Mouse (Mus musculus): ENCODE results near the gene Znrd1. TPM values are rescaled to one million over a fixed set of nuclear protein-coding genes. Genes with fewer than 3 reads are reported as not detected.
A peak's percentile ranks its signal among the peaks of the same experiment; 100 is the strongest.

Gene Znrd1
- polyA plus RNA-seq, 1 experiment from 2014 or later, result 87.9 TPM

DNA sequence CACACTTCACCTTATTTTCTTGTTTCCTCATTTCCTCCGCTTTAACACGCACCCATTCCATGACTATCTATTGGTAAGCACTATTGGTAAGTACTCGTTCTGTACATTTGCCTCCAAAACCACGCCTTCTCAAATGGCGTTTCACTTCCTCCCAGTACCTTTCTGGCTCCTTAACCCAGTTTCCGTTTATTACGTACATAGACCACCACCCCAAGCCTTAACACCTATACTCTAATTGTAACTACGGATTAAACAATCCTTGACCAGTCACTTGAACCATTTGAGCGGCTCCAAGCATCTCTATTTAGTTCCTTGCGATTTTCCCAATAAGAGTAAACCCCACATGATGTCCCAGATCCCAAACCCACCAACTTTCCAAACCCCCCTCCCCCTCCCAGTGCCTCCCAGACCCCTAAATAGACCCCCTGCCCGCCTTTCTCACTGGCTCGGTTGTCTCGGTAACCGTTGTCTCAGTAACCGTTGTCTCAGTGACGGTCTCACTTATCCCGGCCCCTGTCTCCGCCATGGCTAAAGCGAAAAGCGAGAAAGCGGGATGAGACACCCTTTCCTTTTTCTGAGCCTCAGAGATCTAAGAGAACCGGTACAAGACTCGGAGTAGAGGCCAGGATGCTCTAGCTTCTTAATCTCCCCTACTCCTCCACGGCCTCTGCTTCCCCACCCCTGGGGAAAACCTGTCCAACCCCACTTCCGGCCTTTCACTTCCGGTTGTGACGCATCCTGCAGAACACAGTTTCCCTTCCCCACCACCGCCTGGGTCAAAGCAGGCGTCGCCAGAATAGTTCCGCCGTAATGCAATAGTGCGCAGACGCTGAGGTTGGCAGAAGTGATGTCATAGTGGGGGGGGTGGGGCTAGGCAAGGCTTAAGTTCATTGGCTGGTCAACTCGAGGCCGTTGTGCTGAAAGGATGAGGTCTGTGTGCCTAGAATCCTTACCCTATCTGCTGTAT, 7.1 kb downstream of the Znrd1 start, which contains the start of gene Ppp1r11:
Gene Ppp1r11, minus strand, starts transcription at position 761 of the 967 bp plus-strand sequence.
- Histone ChIP-seq H3K4me2 (ENCODE audit: low read length) (peak within 1 kb of the TSS; percentile 87), H3K9me3 (replicated peaks; ENCODE audit: control insufficient read depth, low read length) (no peaks in the 10 kb centered on the region), H3K27ac (ENCODE audit: low read depth, low read length) (peak within 1 kb of the TSS; percentile 84), H3K4me1 (ENCODE audit: control insufficient read depth, insufficient read depth, low read length) (peaks cover 14% of the 10 kb centered on the region), H3K36me3 (ENCODE audit: control insufficient read depth, insufficient read depth, low read length) (peaks cover 29% of the 10 kb centered on the region), H3K4me3 (ENCODE audit: low read depth, low read length) (peak within 1 kb of the TSS; percentile 58), H3K27me3 (replicated peaks; ENCODE audit: control insufficient read depth, insufficient read depth, low read length) (no peaks in the 10 kb centered on the region), H3K9ac (ENCODE audit: low read length) (peak within 1 kb of the TSS; percentile 87)
- WGBS, result 3% methylated on average over 36 of the region's 36 CpGs
- ATAC-seq (peak; percentile 96), DNase-seq (ENCODE audit: low spot score) (peak; percentile 99)

DNA sequence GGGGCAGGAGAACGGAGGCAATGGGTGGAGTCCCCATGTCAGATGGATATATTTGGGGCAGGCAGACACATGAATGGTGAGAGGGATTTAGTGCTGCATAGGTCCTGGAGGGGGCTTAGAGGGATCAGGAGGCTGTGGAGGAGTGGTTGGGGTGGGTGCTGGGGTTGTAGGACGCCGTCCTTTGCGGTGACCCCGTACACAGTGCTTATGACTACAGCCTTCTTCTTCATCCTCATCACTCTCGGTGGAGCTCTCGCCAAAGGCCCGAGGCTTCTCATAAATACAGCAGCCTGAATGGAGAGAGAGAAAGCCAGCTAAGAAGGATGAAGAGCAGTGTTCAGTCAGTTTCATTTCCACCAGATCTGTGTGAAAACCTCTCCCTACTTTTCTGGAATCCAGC, 9.1 kb downstream of the Znrd1 start:
- no peak for ATAC-seq
- peaks cover 14% of the 10 kb centered on the region for H3K4me1 ChIP-seq (ENCODE audit: control insufficient read depth, insufficient read depth, low read length)
- H3K27me3 ChIP-seq (replicated peaks; ENCODE audit: control insufficient read depth, insufficient read depth, low read length), result peaks cover 5% of the 10 kb centered on the region; the same call in 1 of the 2 replicates
- H3K9ac ChIP-seq (ENCODE audit: low read length), result no peak overlapping the region
- H3K4me2 ChIP-seq (ENCODE audit: low read length), result no peak overlapping the region
- 94% methylated on average over 8 of the region's 8 CpGs for WGBS
- no peaks in the 10 kb centered on the region for H3K9me3 ChIP-seq (replicated peaks; ENCODE audit: control insufficient read depth, low read length)
- no peak for DNase-seq (ENCODE audit: low spot score)
- peaks cover 16% of the 10 kb centered on the region for H3K36me3 ChIP-seq (ENCODE audit: control insufficient read depth, insufficient read depth, low read length)
- no peak overlapping the region for H3K4me3 ChIP-seq (ENCODE audit: low read depth, low read length)
- no peak overlapping the region for H3K27ac ChIP-seq (ENCODE audit: low read depth, low read length)

DNA sequence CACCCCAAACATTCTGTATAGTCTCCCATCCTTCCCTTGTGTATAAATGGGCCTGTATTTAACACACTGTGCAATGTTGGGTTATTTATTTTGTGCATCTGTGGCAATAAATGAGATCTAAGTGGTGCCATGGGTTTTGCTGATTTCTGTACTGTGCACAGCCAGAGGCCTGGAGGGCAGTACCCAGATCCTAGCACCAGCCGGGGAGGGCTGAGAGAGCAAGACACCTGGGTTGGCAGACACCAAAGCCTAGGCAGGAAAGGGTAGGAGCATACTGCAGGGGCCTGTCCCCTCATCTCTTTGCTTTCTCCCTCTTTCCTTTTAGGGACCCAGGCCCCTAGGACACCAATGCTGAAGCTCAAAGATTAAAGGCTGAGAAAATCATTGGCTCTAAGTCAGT, 10.1 kb downstream of the Znrd1 start:
- Histone ChIP-seq H3K4me3 (ENCODE audit: low read depth, low read length) (no peak overlapping the region), H3K27me3 (replicated peaks; ENCODE audit: control insufficient read depth, insufficient read depth, low read length) (peaks cover 15% of the 10 kb centered on the region), H3K9me3 (replicated peaks; ENCODE audit: control insufficient read depth, low read length) (no peaks in the 10 kb centered on the region), H3K4me1 (ENCODE audit: control insufficient read depth, insufficient read depth, low read length) (peaks cover 14% of the 10 kb centered on the region), H3K9ac (ENCODE audit: low read length) (no peak overlapping the region), H3K36me3 (ENCODE audit: control insufficient read depth, insufficient read depth, low read length) (peaks cover 16% of the 10 kb centered on the region), H3K27ac (ENCODE audit: low read depth, low read length) (no peak overlapping the region), H3K4me2 (ENCODE audit: low read length) (no peak overlapping the region)
- ATAC-seq, result no peak
- WGBS, result 95% methylated on average over 1 of the region's 1 CpGs
- no peak for DNase-seq (ENCODE audit: low spot score)

DNA sequence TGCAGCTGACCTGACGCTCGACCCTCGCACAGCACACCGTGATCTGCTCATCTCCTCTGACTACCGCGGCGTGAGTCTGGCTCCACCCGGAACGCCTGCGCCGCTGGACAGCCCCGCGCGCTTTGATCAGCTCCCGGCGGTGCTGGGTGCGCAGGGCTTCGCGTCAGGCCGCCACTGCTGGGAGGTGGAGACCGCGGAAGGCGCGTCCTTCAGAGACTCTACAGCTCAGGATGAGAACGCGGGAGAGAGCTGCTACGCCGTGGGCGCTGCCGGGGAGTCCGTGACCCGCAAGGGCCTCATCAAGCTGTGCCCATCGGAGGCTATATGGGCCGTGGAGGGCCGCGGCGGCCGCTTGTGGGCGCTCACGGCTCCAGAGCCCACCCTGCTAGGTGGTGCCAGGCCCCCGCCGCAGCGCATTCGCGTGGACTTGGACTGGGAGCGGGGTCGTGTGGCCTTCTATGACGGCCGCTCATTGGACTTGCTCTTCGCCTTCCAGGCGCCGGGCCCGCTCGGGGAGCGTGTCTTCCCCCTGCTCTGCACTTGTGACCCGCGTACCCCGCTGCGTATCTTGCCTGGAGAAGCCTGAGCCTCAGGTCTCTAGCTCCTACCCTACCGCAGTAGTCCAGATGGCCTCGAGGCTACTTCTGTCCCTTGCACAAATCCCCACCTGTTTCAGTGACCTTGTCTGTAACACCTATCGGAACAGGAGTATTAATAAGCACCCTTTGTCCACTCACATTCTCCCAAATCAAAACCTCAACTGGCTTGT, 11.1 kb downstream of the Znrd1 start:
- peak overlapping the region; percentile 33; the same call in 1 of the 2 replicates for H3K27ac ChIP-seq (ENCODE audit: low read depth, low read length)
- H3K9me3 ChIP-seq (replicated peaks; ENCODE audit: control insufficient read depth, low read length), result no peaks in the 10 kb centered on the region
- peak; percentile 61 for DNase-seq (ENCODE audit: low spot score)
- peak overlapping the region; percentile 44 for H3K4me3 ChIP-seq (ENCODE audit: low read depth, low read length)
- peaks cover 25% of the 10 kb centered on the region for H3K27me3 ChIP-seq (replicated peaks; ENCODE audit: control insufficient read depth, insufficient read depth, low read length)
- peak overlapping the region; percentile 80 for H3K9ac ChIP-seq (ENCODE audit: low read length)
- 1% methylated on average over 61 of the region's 62 CpGs for WGBS
- H3K4me1 ChIP-seq (ENCODE audit: control insufficient read depth, insufficient read depth, low read length), result peaks cover 14% of the 10 kb centered on the region
- peaks cover 16% of the 10 kb centered on the region for H3K36me3 ChIP-seq (ENCODE audit: control insufficient read depth, insufficient read depth, low read length)
- H3K4me2 ChIP-seq (ENCODE audit: low read length), result peak overlapping the region; percentile 90
- peak; percentile 47 for ATAC-seq

DNA sequence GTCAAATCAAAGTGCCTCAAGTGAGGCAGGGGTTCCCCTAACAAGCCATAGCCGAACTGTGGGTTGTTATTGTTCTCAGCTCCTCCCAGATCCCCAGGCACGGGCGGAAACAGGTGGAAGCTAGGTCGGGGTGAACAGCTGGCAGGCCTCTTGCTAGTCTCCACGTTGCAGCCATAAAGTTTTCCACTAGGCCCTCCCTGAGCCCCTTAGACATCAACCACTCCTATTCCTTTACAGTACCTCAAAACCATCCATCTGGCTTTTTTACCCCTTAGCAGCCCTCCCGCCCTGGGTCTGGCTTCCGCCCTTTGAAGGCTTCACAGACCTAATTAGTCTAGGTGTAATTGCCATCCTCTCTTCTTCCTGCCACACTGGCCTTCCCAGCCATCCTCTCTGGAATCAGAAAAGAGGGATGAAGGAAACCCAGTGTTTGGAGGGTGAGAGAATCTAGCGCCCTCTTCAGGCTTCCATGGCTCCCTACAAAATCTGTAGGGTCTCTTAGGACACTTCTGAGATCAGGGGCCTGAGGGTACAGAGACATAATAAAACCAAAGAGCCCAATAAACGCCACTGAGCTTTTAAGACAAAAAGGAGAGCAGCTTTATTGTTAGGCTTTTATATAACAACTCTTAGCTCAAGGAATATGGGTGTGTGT, 14.1 kb downstream of the Znrd1 start:
- 15% methylated on average over 9 of the region's 9 CpGs for WGBS

DNA sequence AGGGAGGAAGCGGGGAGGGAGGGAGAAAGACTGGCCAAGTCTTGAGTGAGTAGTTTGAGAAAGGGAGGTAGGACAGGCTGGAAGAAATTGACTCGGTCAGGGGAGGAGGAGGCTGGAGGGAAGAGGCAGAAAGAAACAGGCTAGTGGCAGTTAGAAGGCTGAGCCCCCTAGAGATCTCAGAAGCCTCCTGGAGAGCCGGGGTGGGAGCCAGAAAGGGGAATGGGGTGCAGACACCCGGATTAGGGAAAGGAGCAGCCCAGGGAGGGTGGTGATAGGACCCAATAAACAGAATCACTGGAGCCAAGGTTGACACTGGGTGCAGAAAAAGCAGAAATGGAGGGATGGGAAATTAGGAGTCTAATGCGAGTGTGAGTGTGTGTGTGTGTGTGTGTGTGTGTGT, 14.7 kb downstream of the Znrd1 start:
- DNase-seq (ENCODE audit: low spot score) (no peak), ATAC-seq (no peak)
- no peaks in the 10 kb centered on the region for H3K9me3 ChIP-seq (replicated peaks; ENCODE audit: control insufficient read depth, low read length)
- H3K4me2 ChIP-seq (ENCODE audit: low read length), result no peak overlapping the region
- H3K4me1 ChIP-seq (ENCODE audit: control insufficient read depth, insufficient read depth, low read length), result peaks cover 5% of the 10 kb centered on the region
- H3K9ac ChIP-seq (ENCODE audit: low read length), result no peak overlapping the region
- 23% methylated on average over 5 of the region's 5 CpGs for WGBS
- peaks cover 6% of the 10 kb centered on the region; the same call in 1 of the 2 replicates for H3K36me3 ChIP-seq (ENCODE audit: control insufficient read depth, insufficient read depth, low read length)
- H3K27me3 ChIP-seq (replicated peaks; ENCODE audit: control insufficient read depth, insufficient read depth, low read length), result peaks cover 25% of the 10 kb centered on the region
- peak overlapping the region; percentile 31; the same call in 1 of the 2 replicates for H3K4me3 ChIP-seq (ENCODE audit: low read depth, low read length)
- H3K27ac ChIP-seq (ENCODE audit: low read depth, low read length), result no peak overlapping the region

More for the DNA sequence above, 14.1 kb downstream of the Znrd1 start:
- no peak overlapping the region for H3K4me2 ChIP-seq (ENCODE audit: low read length)
- ATAC-seq (no peak), DNase-seq (ENCODE audit: low spot score) (no peak)
- no peak overlapping the region for H3K4me3 ChIP-seq (ENCODE audit: low read depth, low read length)
- no peak overlapping the region for H3K27ac ChIP-seq (ENCODE audit: low read depth, low read length)
- H3K27me3 ChIP-seq (replicated peaks; ENCODE audit: control insufficient read depth, insufficient read depth, low read length), result peaks cover 25% of the 10 kb centered on the region
- H3K4me1 ChIP-seq (ENCODE audit: control insufficient read depth, insufficient read depth, low read length), result peaks cover 5% of the 10 kb centered on the region
- no peaks in the 10 kb centered on the region for H3K9me3 ChIP-seq (replicated peaks; ENCODE audit: control insufficient read depth, low read length)
- no peak overlapping the region for H3K9ac ChIP-seq (ENCODE audit: low read length)
- H3K36me3 ChIP-seq (ENCODE audit: control insufficient read depth, insufficient read depth, low read length), result peaks cover 12% of the 10 kb centered on the region

DNA sequence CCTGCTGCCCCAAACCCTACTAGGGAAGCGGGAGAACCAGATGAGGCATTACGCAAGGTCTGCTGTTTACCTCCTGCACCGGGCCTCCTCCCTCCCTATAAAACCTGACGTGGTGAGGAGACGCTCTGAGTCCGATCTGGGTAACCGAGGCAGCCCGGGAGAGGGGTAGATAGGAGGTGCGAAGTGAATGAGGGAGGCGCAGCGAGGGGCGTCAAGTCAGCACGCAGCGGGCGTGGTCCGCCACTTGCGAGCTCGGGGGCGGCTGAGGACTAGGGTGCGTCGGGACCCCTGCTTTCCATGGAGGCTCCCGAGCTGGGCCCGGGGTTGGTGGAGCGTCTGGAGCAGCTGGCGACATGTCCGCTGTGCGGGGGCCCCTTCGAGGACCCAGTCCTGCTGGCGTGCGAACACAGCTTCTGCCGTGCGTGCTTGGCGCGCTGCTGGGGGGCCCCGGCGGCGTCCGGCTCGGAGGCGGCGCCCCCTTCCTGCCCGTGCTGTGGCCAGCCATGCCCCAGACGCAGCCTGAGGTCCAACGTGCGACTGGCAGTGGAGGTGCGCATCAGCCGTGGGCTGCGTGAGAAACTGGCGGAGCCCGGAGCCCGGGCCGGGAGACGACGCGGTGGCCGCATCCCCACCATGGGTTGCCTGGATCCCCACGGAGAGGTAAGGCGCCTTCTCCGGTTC, 15.4 kb downstream of the Znrd1 start, which contains the start of gene Rnf39:
Gene Rnf39, plus strand, starts transcription at position 128 of the 681 bp plus-strand sequence.
- peaks cover 25% of the 10 kb centered on the region for H3K27me3 ChIP-seq (replicated peaks; ENCODE audit: control insufficient read depth, insufficient read depth, low read length)
- H3K9ac ChIP-seq (ENCODE audit: low read length), result peak within 1 kb of the TSS; percentile 43
- no peaks in the 10 kb centered on the region for H3K36me3 ChIP-seq (ENCODE audit: control insufficient read depth, insufficient read depth, low read length)
- ATAC-seq (no peak), DNase-seq (ENCODE audit: low spot score) (peak; percentile 14)
- 3% methylated on average over 45 of the region's 59 CpGs for WGBS
- H3K27ac ChIP-seq (ENCODE audit: low read depth, low read length), result no peak within 1 kb of the TSS
- H3K4me3 ChIP-seq (ENCODE audit: low read depth, low read length), result peak within 1 kb of the TSS; percentile 31
- peaks cover 5% of the 10 kb centered on the region for H3K4me1 ChIP-seq (ENCODE audit: control insufficient read depth, insufficient read depth, low read length)
- H3K4me2 ChIP-seq (ENCODE audit: low read length), result peak within 1 kb of the TSS; percentile 56
- H3K9me3 ChIP-seq (replicated peaks; ENCODE audit: control insufficient read depth, low read length), result no peaks in the 10 kb centered on the region

DNA sequence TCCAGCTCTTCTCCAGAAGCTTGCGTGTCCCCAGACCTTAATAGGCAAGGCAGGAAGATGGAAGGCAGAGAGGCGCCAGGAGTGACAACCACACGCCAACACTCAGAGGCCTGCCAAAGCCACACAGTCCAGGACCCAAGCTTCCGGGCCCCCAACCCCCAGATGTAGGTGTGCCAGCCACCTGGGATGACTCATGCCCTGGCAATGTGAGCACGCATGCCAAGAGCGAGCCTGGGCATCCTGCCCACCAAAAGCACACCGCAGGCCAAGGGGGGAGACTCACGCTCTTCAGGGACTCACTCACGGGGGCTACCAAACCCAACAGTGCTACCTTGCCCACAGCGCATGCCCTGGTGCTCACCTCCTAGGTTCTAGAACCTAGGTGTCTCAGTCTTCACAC, 16.0 kb downstream of the Znrd1 start:
- peaks cover 25% of the 10 kb centered on the region for H3K27me3 ChIP-seq (replicated peaks; ENCODE audit: control insufficient read depth, insufficient read depth, low read length)
- H3K4me3 ChIP-seq (ENCODE audit: low read depth, low read length), result peak overlapping the region; percentile 31; the same call in 1 of the 2 replicates
- H3K4me2 ChIP-seq (ENCODE audit: low read length), result peak overlapping the region; percentile 56
- no peak overlapping the region for H3K9ac ChIP-seq (ENCODE audit: low read length)
- DNase-seq (ENCODE audit: low spot score), result peak; percentile 31
- peaks cover 5% of the 10 kb centered on the region; the same call in 1 of the 2 replicates for H3K4me1 ChIP-seq (ENCODE audit: control insufficient read depth, insufficient read depth, low read length)
- WGBS, result 48% methylated on average over 10 of the region's 10 CpGs
- H3K9me3 ChIP-seq (replicated peaks; ENCODE audit: control insufficient read depth, low read length), result no peaks in the 10 kb centered on the region
- H3K27ac ChIP-seq (ENCODE audit: low read depth, low read length), result no peak overlapping the region
- H3K36me3 ChIP-seq (ENCODE audit: control insufficient read depth, insufficient read depth, low read length), result no peaks in the 10 kb centered on the region
- peak; percentile 24; the same call in 1 of the 2 replicates for ATAC-seq

Data from forebrain, embryonic 14.5 days (tissue).